Mouse (Mus musculus): Measurements from ENCODE around the gene Bora.

GRCm38 (mm10) chr14:99043499-99043898, 2.5 kb upstream of the Bora start:
- no peak for TF ChIP-seq POLR2A (IDR thresholded peaks at IDR 0.05; ENCODE audit: insufficient read depth, low read depth, low read length)
- no peak for TF ChIP-seq CTCF (IDR thresholded peaks at IDR 0.05; ENCODE audit: insufficient read depth, low read depth, low read length)

Data from olfactory bulb, adult 2 months (tissue).